Mouse (Mus musculus) limb, embryonic 11.5 days (tissue): Measurements from ENCODE around the gene Fam160b1. TPM values are rescaled to one million over a fixed set of nuclear protein-coding genes. Genes with fewer than 3 reads are reported as not detected.

Experiments
- ATAC-seq: fragments of 200-750 bp; cut with Nextera tagmentation; 2 replicates; pipeline ENCODE4 v1.8.0; 2017; ENCODE audit warnings: low read depth; ENCODE audit not compliant: insufficient number of reproducible peaks, low FRiP score, low TSS enrichment
- DNase-seq: peaks from one replicate; pipeline ENCODE4 v3.0.0-alpha.2; 2015; ENCODE audit warnings: low spot score
- H3K27ac ChIP-seq: fragments of 300-500 bp; sonication (generic); replicated peaks from 2 replicates; pipeline ENCODE4 v1.5.1; 2014; ENCODE audit warnings: low read depth, mild to moderate bottlenecking, low read length
- H3K27me3 ChIP-seq: fragments of 300-500 bp; sonication (generic); 2 replicates; pipeline ENCODE4 v1.6.1; 2014; ENCODE audit warnings: mild to moderate bottlenecking, low read length, mixed read lengths; ENCODE audit not compliant: control insufficient read depth, insufficient read depth
- H3K36me3 ChIP-seq: fragments of 300-500 bp; sonication (generic); 2 replicates; pipeline ENCODE4 v1.6.1; 2014; ENCODE audit warnings: mild to moderate bottlenecking, low read length, moderate library complexity, mixed read lengths; ENCODE audit not compliant: control insufficient read depth, insufficient read depth
- H3K4me1 ChIP-seq: fragments of 300-500 bp; sonication (generic); 2 replicates; pipeline ENCODE4 v1.6.1; 2014; ENCODE audit warnings: low read length, mixed read lengths; ENCODE audit not compliant: control insufficient read depth, insufficient read depth
- H3K4me2 ChIP-seq: fragments of 300-500 bp; sonication (generic); 2 replicates; pipeline ENCODE4 v1.6.1; 2014; ENCODE audit warnings: low read depth, mild to moderate bottlenecking, moderate library complexity; ENCODE audit not compliant: severe bottlenecking
- H3K4me3 ChIP-seq: fragments of 300-500 bp; sonication (generic); 2 replicates; pipeline ENCODE4 v1.5.1; 2014; ENCODE audit warnings: low read depth, low read length
- H3K9ac ChIP-seq: fragments of 300-500 bp; sonication (generic); 2 replicates; pipeline ENCODE4 v1.6.1; 2014; ENCODE audit warnings: mild to moderate bottlenecking, low read length
- H3K9me3 ChIP-seq: fragments of 300-500 bp; sonication (generic); 2 replicates; pipeline ENCODE4 v1.6.1; 2016; ENCODE audit warnings: low read length; ENCODE audit not compliant: control insufficient read depth
- WGBS: fragments of 180-500 bp; shearing (Covaris S2); extraction: QIAGEN DNeasy Blood & Tissue Kit; methylation state at CpG from one replicate; pipeline ENCODE4 v1.1.7; 2014; 5-methylcytosine and 5-hydroxymethylcytosine counted together
- polyA plus RNA-seq: library from polyadenylated mRNA; unstranded; fragments of >200 nt; fragmentation: Nextera tagmentation; extraction: Ambion mirVana; gene quantifications from 2 replicates; pipeline ENCODE4 v1.2.1, GENCODE M21; 2014

The Fam160b1 gene
- 15.8 and 16.6 TPM in 2 replicates for polyA plus RNA-seq

DNA sequence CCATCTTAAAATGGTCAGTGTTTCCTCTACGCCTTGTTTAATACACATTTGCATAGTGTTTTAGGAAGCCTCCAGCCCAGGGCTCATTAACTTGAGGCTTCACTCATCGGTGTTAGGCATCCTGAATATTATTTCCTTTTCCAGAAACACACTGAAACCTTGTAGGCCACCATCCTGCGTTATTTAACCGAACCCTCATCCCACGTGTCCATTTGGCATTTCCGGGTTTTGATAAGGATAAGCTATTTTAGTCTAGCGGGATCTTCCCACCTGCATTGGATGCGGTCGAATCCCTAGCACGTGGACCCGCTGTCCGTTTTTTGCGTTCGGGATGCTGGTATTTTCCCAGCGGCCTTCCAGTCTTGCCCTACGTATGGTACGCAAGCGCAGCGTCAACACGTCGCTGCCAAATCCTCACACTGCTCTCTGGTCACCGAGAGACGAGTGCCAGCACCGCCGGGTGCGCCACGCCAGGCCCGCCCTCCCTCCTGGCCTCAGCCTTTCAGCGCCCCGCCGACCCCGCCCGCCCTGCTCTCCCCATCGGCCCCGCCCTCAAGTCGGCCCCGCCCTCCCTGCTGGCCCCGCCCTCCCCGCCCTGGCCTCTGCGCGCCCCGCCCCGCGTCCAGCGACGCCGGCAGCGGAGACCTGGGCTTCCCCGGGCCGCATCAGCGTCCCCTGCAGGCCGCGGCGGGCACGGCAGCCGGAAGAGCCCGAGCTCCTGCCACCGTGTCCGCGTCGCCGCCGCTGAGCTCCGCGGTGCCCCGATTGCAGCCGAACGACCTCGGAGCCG lies at the start of gene Fam160b1:
Gene Fam160b1, plus strand, starts transcription at position 340 of the 790 bp plus-strand sequence.
- H3K9me3 ChIP-seq: no peaks in the 10 kb centered on the region
- H3K4me3 ChIP-seq: peak within 1 kb of the TSS; percentile 91
- peak within 1 kb of the TSS; percentile 88 for H3K27ac ChIP-seq
- peaks cover 22% of the 10 kb centered on the region for H3K4me1 ChIP-seq
- no peaks in the 10 kb centered on the region for H3K36me3 ChIP-seq
- no peaks in the 10 kb centered on the region for H3K27me3 ChIP-seq
- peak within 1 kb of the TSS; percentile 63 for H3K4me2 ChIP-seq
- ATAC-seq (peak; percentile 91), DNase-seq (peak; percentile 98)
- 2% methylated on average over 67 of the region's 70 CpGs for WGBS
- H3K9ac ChIP-seq: peak within 1 kb of the TSS; percentile 95

DNA sequence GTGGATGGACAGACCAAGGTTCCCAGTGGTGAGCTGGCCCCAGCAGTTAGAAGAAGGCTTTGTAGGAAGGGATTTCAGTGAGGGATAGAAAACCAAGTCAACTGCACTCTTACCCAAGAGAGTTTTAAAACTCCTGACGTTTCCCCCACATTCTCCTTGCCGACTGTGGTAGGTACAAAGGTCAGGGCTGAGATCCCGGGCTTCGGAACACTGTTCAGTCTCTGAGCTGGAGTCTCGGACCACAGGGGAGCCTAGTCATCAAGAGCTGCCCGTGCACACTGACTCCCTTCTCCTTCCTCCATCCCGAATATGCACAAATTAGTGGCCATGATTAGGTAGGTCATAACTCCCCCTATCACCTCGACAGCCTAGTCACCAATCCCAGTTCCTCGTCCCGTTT lies 47.3 kb upstream of the Fam160b1 start:
- H3K27ac ChIP-seq: no peak overlapping the region
- no peak for ATAC-seq
- peaks cover 27% of the 10 kb centered on the region for H3K27me3 ChIP-seq
- 73% methylated on average over 10 of the region's 10 CpGs for WGBS
- no peak for DNase-seq
- no peak overlapping the region for H3K9ac ChIP-seq
- H3K36me3 ChIP-seq: no peaks in the 10 kb centered on the region
- H3K4me1 ChIP-seq: peaks cover 8% of the 10 kb centered on the region
- H3K4me2 ChIP-seq: no peak overlapping the region
- no peak overlapping the region for H3K4me3 ChIP-seq
- no peaks in the 10 kb centered on the region for H3K9me3 ChIP-seq

DNA sequence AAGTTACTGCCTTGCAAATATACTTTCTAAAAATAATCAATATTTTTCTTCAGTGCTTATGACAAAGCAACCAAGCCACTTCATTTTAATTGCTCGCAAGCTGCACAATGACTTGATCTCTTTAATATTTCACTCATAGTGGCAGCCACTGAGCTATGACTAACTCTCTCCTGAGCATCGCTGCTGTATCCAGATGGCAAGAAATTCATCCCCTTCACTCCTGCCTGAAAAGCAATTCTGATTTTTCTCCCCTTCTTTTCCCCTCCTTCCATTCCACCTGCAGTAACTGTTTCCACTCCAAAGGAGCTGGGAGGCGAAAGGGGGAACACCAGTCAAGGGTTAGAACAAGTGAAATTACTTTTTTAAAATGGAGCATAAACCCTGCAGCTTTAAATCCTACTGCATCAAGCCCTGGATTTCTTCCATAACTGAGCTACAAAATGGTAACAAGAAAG lies 46.6 kb upstream of the Fam160b1 start:
- Histone ChIP-seq H3K27me3 (peaks cover 27% of the 10 kb centered on the region), H3K4me3 (peak overlapping the region; percentile 38), H3K27ac (no peak overlapping the region), H3K4me1 (peaks cover 8% of the 10 kb centered on the region), H3K9ac (no peak overlapping the region; the same call in 1 of the 2 replicates), H3K4me2 (peak overlapping the region; percentile 97; the same call in 1 of the 2 replicates), H3K9me3 (no peaks in the 10 kb centered on the region), H3K36me3 (no peaks in the 10 kb centered on the region)
- WGBS: 78% methylated on average over 3 of the region's 3 CpGs
- DNase-seq (no peak), ATAC-seq (no peak)

DNA sequence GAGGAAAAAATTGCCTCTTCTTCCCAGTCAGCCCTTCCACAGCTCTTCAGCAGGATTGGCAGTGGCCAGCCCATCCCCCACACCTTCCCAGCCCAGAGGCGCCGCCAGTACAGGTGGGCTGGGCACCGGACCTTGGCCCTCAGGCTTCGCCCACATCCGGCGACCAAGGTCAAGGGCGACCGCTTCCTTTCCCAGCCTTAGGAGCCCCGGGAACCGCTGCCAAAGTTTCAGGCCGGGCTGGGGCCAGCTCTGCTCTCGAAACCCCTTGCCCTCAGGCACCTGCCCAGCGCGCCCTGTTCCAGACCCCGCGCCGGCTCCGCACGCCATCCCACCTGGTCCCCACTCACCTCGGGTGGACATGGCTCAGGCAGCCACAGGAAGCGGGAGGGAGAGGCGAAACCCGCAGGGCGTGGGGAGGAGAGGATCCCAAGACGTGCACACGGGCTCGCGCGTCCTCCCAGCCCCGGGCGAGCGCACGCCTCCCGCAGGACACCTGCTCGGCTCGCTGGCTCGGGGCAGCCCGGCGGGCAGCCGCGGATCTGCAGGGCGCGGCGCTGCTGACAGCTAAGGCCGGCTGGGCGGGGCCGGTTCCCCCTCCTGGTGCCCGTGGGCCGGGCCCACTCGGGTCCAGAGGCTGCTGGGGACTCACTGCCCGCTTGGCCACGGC lies 46.0 kb upstream of the Fam160b1 start, which contains the start of gene Ablim1:
Gene Ablim1, minus strand, starts transcription at position 574 of the 667 bp plus-strand sequence.
- 3% methylated on average over 52 of the region's 52 CpGs for WGBS
- peaks cover 27% of the 10 kb centered on the region for H3K27me3 ChIP-seq

DNA sequence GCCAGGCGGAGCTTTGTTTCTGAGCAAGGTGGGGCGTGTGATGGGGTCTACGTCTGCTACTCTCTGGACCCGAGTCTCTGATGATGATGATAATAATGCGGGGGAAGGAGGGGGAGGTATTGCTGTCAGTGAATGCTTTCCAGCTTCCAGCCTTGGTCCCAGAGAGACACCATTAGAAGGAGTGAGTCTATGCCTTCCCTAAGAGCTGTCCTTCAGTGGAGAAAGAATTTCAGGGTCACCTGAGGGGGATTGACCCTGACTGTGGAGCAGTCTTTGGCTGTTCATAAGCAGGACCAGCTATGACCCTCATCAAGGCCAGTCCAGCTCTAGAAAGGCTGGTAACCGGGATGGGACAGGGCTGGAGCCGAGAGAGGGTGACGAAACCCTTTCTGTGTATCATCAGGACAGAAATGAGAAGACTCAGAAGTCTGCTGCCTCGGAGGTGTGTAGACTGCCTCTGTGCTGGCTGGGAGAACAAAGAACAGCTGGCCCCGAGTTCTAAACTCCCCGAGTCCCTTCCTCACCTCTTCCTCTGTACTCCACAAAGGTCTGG lies 45.4 kb upstream of the Fam160b1 start:
- no peak overlapping the region; the same call in 1 of the 2 replicates for H3K9ac ChIP-seq
- no peaks in the 10 kb centered on the region for H3K9me3 ChIP-seq
- ATAC-seq: no peak
- no peak for DNase-seq
- no peak overlapping the region for H3K27ac ChIP-seq
- H3K4me1 ChIP-seq: peaks cover 8% of the 10 kb centered on the region
- peak overlapping the region; percentile 38 for H3K4me3 ChIP-seq
- H3K36me3 ChIP-seq: no peaks in the 10 kb centered on the region
- H3K27me3 ChIP-seq: peaks cover 27% of the 10 kb centered on the region
- peak overlapping the region; percentile 97 for H3K4me2 ChIP-seq
- 48% methylated on average over 11 of the region's 11 CpGs for WGBS

More for the DNA sequence above, 46.0 kb upstream of the Fam160b1 start, which contains the start of gene Ablim1:
- ATAC-seq: 0 out of 2 replicates have a peak, but pooled peaks have one; percentile 31
- DNase-seq: peak; percentile 47
- Histone ChIP-seq H3K9me3 (no peaks in the 10 kb centered on the region), H3K27ac (no peak within 1 kb of the TSS), H3K36me3 (no peaks in the 10 kb centered on the region), H3K4me3 (peak within 1 kb of the TSS; percentile 38), H3K4me1 (peaks cover 8% of the 10 kb centered on the region), H3K4me2 (peak within 1 kb of the TSS; percentile 97), H3K9ac (peak within 1 kb of the TSS; percentile 30; the same call in 1 of the 2 replicates)

DNA sequence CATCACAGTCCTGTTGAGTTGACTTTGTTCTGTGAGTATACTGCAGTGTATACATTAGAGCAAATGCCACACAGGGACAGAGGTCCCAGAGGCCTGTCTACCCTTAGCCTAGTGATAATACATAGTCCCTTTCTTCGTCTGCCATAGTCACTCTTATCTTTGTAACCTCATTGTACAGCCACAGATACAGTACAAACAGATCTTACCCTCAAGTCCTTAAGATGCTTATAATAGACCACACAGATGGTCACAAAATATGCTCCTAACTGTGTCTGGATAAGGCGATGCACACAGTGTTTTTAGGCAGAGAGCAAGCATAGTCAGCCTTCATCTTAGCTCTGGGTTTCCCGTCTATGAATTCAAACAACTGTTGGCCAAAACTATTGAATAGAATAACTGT lies 43.9 kb upstream of the Fam160b1 start:
- 86% methylated on average over 3 of the region's 3 CpGs for WGBS
- no peak overlapping the region for H3K4me3 ChIP-seq
- peaks cover 27% of the 10 kb centered on the region for H3K27me3 ChIP-seq
- H3K4me1 ChIP-seq: peaks cover 8% of the 10 kb centered on the region
- no peak overlapping the region for H3K4me2 ChIP-seq
- no peaks in the 10 kb centered on the region for H3K9me3 ChIP-seq
- ATAC-seq: no peak
- no peak for DNase-seq
- no peak overlapping the region for H3K27ac ChIP-seq
- no peak overlapping the region for H3K9ac ChIP-seq
- no peaks in the 10 kb centered on the region for H3K36me3 ChIP-seq

DNA sequence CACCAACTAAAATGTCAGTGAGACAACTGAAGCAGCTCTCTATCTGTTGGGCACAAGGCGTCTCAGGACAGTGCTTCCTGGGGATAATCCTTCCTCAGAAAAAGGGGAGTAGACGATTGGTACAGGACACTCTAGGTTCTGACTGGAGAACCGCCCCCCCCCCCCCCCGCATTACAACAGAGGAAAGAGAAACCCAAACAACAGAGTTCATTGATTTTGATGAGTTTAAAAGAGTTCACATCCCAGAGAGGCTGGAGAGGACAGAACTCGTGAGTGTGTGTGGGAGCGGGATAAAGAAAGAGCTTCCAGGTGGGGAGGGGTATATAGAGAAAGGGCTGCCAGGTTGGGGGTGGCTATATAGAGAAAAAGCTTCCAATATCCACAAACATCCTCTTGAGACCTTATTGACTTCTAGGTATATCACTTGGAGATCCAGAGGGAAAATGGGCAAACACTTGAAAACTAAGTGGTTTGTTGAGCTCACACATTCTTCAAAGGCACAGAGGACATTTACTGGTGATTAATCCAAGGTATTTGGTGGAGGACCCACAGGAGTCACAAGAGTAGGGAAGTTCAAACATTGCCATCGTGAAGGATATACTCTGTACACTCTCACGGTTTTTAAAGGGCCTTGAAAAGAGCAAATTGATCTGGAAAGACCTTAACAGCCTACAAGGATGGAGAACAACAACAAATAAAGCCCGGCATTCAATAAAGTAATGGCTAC lies 39.7 kb upstream of the Fam160b1 start:
- ATAC-seq: no peak
- no peak overlapping the region for H3K4me3 ChIP-seq
- WGBS: 82% methylated on average over 9 of the region's 9 CpGs
- H3K27me3 ChIP-seq: no peaks in the 10 kb centered on the region; the same call in 1 of the 2 replicates
- H3K36me3 ChIP-seq: no peaks in the 10 kb centered on the region
- no peak overlapping the region for H3K27ac ChIP-seq
- H3K4me2 ChIP-seq: no peak overlapping the region
- no peak for DNase-seq
- H3K9me3 ChIP-seq: no peaks in the 10 kb centered on the region
- no peak overlapping the region for H3K9ac ChIP-seq
- H3K4me1 ChIP-seq: no peaks in the 10 kb centered on the region

DNA sequence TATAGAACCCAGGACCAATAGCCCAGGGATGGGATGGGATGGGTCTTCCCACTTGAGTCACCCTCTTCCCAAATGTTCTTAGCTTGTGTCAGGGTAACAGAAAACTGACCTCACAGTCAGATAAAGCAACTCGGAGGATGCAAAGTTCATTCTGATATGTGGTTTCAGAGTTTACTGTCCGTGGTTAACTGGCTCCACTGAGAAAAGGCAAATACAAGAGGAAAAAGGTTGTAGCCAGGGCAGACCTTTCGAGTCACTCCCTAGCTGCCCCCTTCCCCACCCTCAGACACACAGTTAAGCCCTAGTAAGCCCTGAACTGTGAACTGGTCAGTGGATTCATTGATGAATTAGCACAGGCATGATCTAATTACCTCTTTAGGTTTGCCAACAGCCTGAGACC lies 38.6 kb upstream of the Fam160b1 start:
- WGBS: 86% methylated on average over 3 of the region's 3 CpGs
- no peaks in the 10 kb centered on the region for H3K27me3 ChIP-seq
- no peak overlapping the region for H3K27ac ChIP-seq
- H3K9ac ChIP-seq: no peak overlapping the region
- H3K9me3 ChIP-seq: no peaks in the 10 kb centered on the region
- H3K4me1 ChIP-seq: no peaks in the 10 kb centered on the region
- H3K4me2 ChIP-seq: no peak overlapping the region
- no peak overlapping the region for H3K4me3 ChIP-seq
- H3K36me3 ChIP-seq: no peaks in the 10 kb centered on the region
- no peak for ATAC-seq
- no peak for DNase-seq
